Mouse (Mus musculus): ENCODE measurements around the gene Btbd10.

Gene Btbd10

GRCm38 (mm10) chr7:113295077-113295890 is 73.9 kb downstream of the Btbd10 start:
- DNase-seq (ENCODE audit: low spot score in 2 of 2) = peak; percentile 28

GRCm38 (mm10) chr7:113294598-113294997 is 74.6 kb downstream of the Btbd10 start:
- DNase-seq (ENCODE audit: low spot score in 2 of 2) = no peak

- no peak for DNase-seq (ENCODE audit: low spot score in 2 of 2)
Measured at GRCm38 (mm10) chr7:113292193-113292592, 77.0 kb downstream of the Btbd10 start.

- DNase-seq (ENCODE audit: low spot score in 2 of 2) = no peak
Measured at GRCm38 (mm10) chr7:113291741-113292140, 77.5 kb downstream of the Btbd10 start.

GRCm38 (mm10) chr7:113289211-113289610 is 80.0 kb downstream of the Btbd10 start:
- DNase-seq (ENCODE audit: low spot score in 2 of 2) = no peak

GRCm38 (mm10) chr7:113285405-113285804 is 83.8 kb downstream of the Btbd10 start:
- DNase-seq (ENCODE audit: low spot score in 2 of 2) = no peak

GRCm38 (mm10) chr7:113279246-113279645 is 89.9 kb downstream of the Btbd10 start:
- no peak for DNase-seq (ENCODE audit: low spot score in 2 of 2)

- DNase-seq (ENCODE audit: low spot score in 2 of 2) = no peak
Measured at GRCm38 (mm10) chr7:113278493-113278892, 90.7 kb downstream of the Btbd10 start.

GRCm38 (mm10) chr7:113277245-113277644 is 91.9 kb downstream of the Btbd10 start:
- DNase-seq (ENCODE audit: low spot score in 2 of 2) = no peak

- no peak for DNase-seq (ENCODE audit: low spot score in 2 of 2)
Measured at GRCm38 (mm10) chr7:113272338-113272997, 96.7 kb downstream of the Btbd10 start.

- no peak for DNase-seq (ENCODE audit: low spot score in 2 of 2)
Measured at GRCm38 (mm10) chr7:113270991-113271390, 98.2 kb downstream of the Btbd10 start.

- no peak for DNase-seq (ENCODE audit: low spot score in 2 of 2)
Measured at GRCm38 (mm10) chr7:113270551-113270950, 98.6 kb downstream of the Btbd10 start.

GRCm38 (mm10) chr7:113269921-113270320 is 99.3 kb downstream of the Btbd10 start:
- DNase-seq (ENCODE audit: low spot score in 2 of 2) = no peak

- no peak for DNase-seq (ENCODE audit: low spot score in 2 of 2)
Measured at GRCm38 (mm10) chr7:113269081-113269480, 100.1 kb downstream of the Btbd10 start.

GRCm38 (mm10) chr7:113268287-113268686 is 100.9 kb downstream of the Btbd10 start:
- peak; percentile 34 to 59 for DNase-seq (ENCODE audit: low spot score in 2 of 2)

All from natural killer cell, adult 2 months (primary cell).